Mouse (Mus musculus) olfactory bulb, adult 2 months (tissue): ENCODE measurements around the gene Ap2b1. TPM values are rescaled to one million over a fixed set of nuclear protein-coding genes. Genes with fewer than 3 reads are reported as not detected.

Experiments used
- H3K27ac ChIP-seq: fragments of 200-500 bp; 2 replicates; pipeline ENCODE4 v1.5.1; 2012; ENCODE audit warnings: low read depth, low read length; ENCODE audit not compliant: insufficient read depth
- H3K4me1 ChIP-seq: fragments of 200-500 bp; 2 replicates; pipeline ENCODE4 v1.6.1; 2012; ENCODE audit warnings: low read length; ENCODE audit not compliant: control insufficient read depth, insufficient read depth
- H3K4me3 ChIP-seq: fragments of 200-500 bp; 2 replicates; pipeline ENCODE4 v1.5.1; 2012; ENCODE audit warnings: mild to moderate bottlenecking, low read depth, low read length, moderate library complexity; ENCODE audit not compliant: insufficient read depth
- CTCF ChIP-seq: fragments of 200-500 bp; IDR thresholded peaks from 2 replicates; pipeline ENCODE4 v1.5.1; 2012; ENCODE audit warnings: low read depth, mild to moderate bottlenecking, low read length, moderate library complexity; ENCODE audit not compliant: insufficient read depth
- POLR2A ChIP-seq: fragments of 200-500 bp; IDR thresholded peaks from 2 replicates; pipeline ENCODE4 v1.6.1; 2012; ENCODE audit warnings: mild to moderate bottlenecking, low read depth, low read length, moderate library complexity; ENCODE audit not compliant: insufficient read depth
- WGBS: fragments of 180-500 bp; shearing (Covaris S2); methylation state at CpG from one replicate; pipeline ENCODE4 v1.1.7; 2018; 5-methylcytosine and 5-hydroxymethylcytosine counted together
- polyA plus RNA-seq: library from polyadenylated mRNA; stranded (reverse); fragments of >200 nt; gene quantifications from 2 replicates; pipeline ENCODE4 v1.2.4, GENCODE M21; 2012; ENCODE audit warnings: low replicate concordance; ENCODE audit not compliant: missing spikeins, insufficient read depth, insufficient read length

The Ap2b1 gene
- polyA plus RNA-seq, 1 experiment, result not detected

DNA sequence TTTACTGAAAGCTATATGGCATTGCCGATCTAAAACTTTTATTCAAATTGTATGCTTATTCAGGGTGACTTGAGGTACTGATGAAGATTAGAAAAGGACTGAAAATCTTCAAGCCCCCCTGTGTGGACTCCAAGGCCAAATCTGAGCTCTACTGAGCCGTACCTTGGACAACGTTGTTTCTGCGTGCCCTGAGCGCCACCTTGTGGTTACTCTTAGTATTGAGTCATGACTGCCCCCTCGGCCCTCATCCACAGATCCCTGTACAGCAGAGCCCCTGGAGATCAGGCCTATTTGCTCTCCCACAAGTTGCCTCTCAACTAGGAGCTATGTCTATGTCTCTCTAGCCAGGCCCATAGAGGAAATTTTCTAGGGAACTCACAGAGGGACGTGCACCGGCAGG is 125.9 kb downstream of the Ap2b1 start:
- Histone ChIP-seq H3K4me3 (no peak overlapping the region), H3K27ac (no peak overlapping the region), H3K4me1 (peaks cover 26% of the 10 kb centered on the region)
- WGBS, result 8% methylated on average over 8 of the region's 8 CpGs
- TF ChIP-seq POLR2A (no peak), CTCF (peak; percentile 82)

DNA sequence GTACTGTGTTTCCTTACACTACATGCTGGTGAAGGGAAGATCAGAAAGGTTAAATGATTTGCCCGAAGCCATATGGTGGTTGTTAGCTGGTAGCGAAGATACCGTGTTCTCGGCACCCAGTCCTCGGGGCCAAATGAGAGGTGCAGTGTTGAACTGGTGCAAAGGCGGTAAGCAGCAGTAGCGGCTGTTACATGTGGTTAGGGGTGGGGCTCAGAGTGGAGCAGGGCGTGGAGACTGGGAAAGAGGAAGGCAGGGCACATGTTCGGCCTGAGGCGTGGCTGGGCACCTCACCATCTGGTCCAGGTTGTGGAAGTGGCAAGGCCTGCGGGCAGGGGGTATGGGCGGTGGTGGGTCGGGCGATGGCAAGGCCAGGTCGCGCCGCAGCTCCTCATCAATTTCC is 128.1 kb downstream of the Ap2b1 start:
- Histone ChIP-seq H3K27ac (no peak overlapping the region), H3K4me3 (peak overlapping the region; percentile 21), H3K4me1 (peaks cover 22% of the 10 kb centered on the region)
- 41% methylated on average over 17 of the region's 17 CpGs for WGBS
- TF ChIP-seq POLR2A, result no peak
- no peak for TF ChIP-seq CTCF

DNA sequence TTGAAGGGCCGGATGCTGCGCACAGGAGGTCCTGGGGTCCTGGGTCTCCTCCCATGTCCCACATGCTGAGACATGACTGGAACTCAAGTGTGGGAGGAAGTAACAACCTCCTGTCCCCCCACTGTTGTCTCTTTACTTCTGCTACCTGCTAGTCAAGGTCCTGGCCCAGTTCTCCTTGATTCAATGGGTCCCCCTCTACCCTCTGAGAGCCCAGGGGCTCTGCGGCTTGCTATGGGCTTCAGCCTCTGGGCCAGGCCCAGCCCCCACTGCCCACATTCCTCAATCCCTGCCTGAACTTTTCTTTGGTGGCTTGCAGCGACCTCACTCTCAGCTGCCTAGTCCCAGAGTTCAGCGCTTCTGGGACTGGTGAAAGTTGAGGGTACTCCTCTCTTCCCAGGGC is 130.5 kb downstream of the Ap2b1 start, which contains the start of gene Gas2l2:
Gene Gas2l2, minus strand, starts transcription at position 101 of the 400 bp plus-strand sequence.
- Histone ChIP-seq H3K4me3 (no peak within 1 kb of the TSS), H3K27ac (no peak within 1 kb of the TSS), H3K4me1 (peaks cover 22% of the 10 kb centered on the region)
- TF ChIP-seq CTCF (no peak), POLR2A (no peak)
- WGBS, result 62% methylated on average over 5 of the region's 5 CpGs

DNA sequence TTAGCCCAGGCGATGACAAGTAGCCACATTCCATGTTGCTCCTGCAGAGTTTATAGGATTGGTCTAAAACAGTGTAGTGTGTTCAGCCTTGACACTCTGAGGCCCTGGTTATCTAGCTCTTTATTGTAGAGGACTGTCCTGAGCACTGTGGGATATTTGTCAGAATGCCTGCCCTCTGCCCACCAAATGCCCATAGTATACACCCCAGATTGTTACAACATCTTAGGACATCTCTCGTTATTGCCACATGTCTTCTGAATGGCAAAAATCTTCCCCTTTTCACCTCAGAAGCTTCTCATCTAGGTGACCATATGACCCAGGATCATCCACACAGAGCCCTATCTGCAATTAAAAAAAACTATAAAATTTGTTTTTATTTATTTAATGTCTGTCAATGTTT is 133.7 kb downstream of the Ap2b1 start:
- TF ChIP-seq CTCF (no peak), POLR2A (no peak)

DNA sequence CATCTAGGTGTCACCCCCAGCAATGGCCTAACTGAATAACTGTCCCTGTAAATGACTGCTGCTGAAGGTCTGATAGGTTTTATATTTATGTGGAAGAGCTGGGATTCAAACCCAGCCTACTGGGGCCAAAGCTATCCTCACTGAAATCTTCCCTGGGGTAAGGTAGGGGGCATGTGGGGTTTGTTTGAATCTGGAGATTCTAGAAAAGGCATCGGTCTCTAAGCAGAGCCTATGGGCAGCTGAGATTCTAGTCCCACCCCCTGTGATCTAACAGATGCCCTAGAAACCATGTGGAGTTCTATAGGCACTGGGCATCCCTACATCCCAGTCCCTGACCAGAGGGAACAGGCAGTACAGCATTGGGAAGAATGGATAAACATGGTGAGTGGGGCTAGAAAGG is 138.6 kb downstream of the Ap2b1 start, which contains the start of gene 1700020L24Rik:
Gene 1700020L24Rik, plus strand, starts transcription at position 301 of the 400 bp plus-strand sequence.
- 88% methylated on average over 1 of the region's 1 CpGs for WGBS
- TF ChIP-seq POLR2A (no peak), CTCF (no peak)
- Histone ChIP-seq H3K27ac (no peak within 1 kb of the TSS), H3K4me1 (peaks cover 4% of the 10 kb centered on the region), H3K4me3 (no peak within 1 kb of the TSS)

More for the DNA sequence above, 133.7 kb downstream of the Ap2b1 start:
- Histone ChIP-seq H3K4me3 (no peak overlapping the region), H3K27ac (no peak overlapping the region), H3K4me1 (peaks cover 14% of the 10 kb centered on the region)
- WGBS, result 91% methylated on average over 2 of the region's 2 CpGs

GRCm38 (mm10) chr11:83439426-83440060 is 140.7 kb downstream of the Ap2b1 start:
- Histone ChIP-seq H3K4me3 (no peak overlapping the region; the same call in 1 of the 2 replicates), H3K27ac (no peak overlapping the region), H3K4me1 (peaks cover 11% of the 10 kb centered on the region)
- no peak for TF ChIP-seq CTCF
- TF ChIP-seq POLR2A, result no peak
- 26% methylated on average over 11 of the region's 11 CpGs for WGBS

DNA sequence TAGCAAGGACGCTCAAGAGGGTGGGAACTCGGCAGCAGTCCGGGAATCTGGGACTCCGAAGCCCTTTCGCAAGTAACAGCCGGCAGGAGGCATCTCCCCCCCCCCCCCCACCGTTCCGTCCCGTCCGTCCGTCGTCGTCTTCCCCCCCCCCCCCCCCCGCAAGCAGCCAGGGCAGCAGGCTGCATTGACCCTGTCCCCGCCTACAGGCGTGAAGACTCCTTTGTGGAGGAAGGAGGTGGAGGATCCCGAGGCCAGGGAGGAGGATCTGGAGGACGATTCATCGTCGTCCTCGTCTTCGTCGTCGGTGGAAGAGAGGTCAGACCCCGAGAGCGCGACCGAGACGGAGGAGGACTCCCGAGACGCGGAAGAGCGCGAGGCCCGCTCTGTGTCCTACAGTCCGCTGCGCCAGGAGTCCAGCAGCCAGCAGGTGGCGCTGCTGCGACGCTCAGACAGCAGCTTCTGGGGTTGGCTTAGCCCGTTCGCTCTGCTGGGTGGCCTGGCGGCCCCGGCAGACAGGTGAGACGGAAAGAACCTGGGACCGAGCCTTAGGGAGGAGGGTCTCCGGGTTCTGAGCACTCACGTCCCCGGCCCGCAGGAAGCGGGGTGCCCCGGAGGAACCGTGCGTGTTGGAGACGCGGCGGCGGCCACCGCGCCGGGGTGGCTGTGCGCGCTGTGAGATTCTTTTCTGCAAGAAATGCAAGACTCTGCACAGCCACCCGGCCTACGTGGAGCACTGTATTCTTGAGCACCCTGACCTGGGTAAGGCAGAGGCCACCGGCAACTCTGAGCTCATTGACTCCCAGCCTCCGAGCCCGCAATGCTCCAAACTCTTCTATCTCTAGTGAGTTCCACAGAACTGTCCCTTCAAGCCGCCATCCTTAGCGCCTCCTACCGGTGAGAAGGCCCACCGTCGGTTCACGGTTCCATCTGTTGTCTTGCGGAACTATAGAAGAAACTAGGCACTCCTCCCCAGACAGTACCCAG is 141.5 kb downstream of the Ap2b1 start:
- Histone ChIP-seq H3K4me3 (peak overlapping the region; percentile 73), H3K27ac (no peak overlapping the region), H3K4me1 (peaks cover 16% of the 10 kb centered on the region)
- TF ChIP-seq POLR2A (peak; percentile 22; the same call in 1 of the 2 replicates), CTCF (peak; percentile 86)
- under 1% methylated on average over 72 of the region's 75 CpGs for WGBS

- Histone ChIP-seq H3K27ac (no peak overlapping the region), H3K4me3 (no peak overlapping the region; the same call in 1 of the 2 replicates), H3K4me1 (peaks cover 16% of the 10 kb centered on the region)
- TF ChIP-seq CTCF, result no peak
- TF ChIP-seq POLR2A, result no peak
- 37% methylated on average over 7 of the region's 7 CpGs for WGBS
Observed at GRCm38 (mm10) chr11:83441235-83441634, 142.4 kb downstream of the Ap2b1 start.

DNA sequence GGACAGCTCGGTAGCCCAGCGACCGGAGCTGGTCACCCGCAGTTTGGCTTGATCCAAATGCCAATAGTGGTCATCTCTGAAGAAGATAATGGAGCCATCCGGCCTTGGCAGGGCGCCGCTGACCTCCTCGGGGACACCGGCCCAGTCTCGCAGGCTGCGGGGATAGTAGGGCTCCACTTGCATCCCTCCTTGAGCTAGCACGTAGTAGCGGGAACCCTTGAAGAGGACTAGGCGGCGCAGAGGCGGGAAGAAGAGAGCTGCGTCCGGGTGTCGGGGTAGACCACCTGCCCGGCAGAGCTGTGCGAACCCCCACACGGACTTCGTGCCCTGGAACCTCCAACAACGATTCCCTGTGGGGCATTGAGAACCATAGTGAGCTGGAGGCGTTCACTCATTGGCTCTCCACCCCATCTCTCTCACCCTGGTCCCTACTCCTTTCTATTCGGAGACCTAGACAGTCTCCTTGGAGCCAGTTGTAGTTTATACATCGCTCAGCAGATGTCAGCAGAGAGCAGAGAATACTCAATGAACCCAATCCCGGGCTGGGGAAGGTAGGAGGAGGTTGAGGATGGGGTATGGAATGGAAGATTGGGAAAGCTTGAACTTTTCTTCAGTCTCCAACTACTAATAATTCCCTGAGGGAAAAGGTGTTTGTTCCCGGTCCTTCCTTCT is 143.9 kb downstream of the Ap2b1 start:
- no peak overlapping the region for H3K27ac ChIP-seq
- 11% methylated on average over 29 of the region's 29 CpGs for WGBS
- H3K4me1 ChIP-seq, result peaks cover 16% of the 10 kb centered on the region
- H3K4me3 ChIP-seq, result peak overlapping the region; percentile 21
- TF ChIP-seq CTCF, result no peak; the same call in 1 of the 2 replicates
- TF ChIP-seq POLR2A, result no peak
